Mouse (Mus musculus) cerebellum, adult 9-10 months (tissue): ENCODE measurements around the gene Mfsd14a.

Experiments
- DNase-seq: peaks from one replicate; pipeline ENCODE4 v3.0.0; 2022

The Mfsd14a gene

DNA sequence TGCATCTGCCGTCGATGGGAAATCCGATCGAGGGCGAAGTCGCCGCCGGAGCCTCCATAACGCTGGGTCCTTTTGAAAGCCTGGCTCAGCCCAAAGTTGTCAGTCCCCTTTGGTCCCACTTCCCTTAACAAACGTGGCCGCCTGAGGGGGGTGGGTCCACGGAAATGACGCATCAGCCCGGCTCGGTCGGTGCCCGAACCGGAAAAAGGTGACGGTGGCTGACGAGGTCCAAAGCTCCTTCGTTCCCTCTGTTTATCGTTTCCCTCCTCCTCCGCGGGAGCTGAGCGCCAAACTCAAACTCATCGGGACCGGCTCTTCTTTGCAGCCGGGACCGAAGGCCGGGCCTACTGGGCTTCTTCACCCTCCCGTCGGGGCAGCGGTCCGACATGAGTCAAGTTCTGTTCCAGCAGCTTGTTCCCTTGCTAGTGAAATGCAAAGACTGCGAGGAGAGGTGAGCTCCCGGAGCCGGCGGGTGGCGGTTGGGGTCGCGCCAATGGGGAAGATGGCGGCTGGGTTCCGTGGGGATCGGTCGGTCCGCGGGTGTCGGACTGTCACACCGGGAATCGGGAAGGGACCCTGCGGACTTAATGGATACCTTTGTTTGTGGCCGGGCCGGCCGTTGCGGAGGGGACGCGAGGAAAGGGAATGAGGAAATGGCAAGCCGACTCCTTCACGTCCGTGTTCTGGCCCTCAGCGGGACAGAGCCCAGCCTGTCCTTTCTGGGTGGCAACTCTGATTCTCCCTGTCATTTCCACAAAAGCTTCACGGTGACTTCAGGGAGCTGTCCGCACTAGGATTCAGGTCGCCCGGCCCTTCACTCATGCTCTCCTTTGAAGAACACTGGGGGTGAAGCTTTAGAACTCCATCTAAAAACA, 67.5 kb downstream of the Mfsd14a start, which contains the start of gene Sass6:
Sass6 (plus strand) TSS at position 255 of the 875 bp plus-strand sequence.
- peak; percentile 96 for DNase-seq

DNA sequence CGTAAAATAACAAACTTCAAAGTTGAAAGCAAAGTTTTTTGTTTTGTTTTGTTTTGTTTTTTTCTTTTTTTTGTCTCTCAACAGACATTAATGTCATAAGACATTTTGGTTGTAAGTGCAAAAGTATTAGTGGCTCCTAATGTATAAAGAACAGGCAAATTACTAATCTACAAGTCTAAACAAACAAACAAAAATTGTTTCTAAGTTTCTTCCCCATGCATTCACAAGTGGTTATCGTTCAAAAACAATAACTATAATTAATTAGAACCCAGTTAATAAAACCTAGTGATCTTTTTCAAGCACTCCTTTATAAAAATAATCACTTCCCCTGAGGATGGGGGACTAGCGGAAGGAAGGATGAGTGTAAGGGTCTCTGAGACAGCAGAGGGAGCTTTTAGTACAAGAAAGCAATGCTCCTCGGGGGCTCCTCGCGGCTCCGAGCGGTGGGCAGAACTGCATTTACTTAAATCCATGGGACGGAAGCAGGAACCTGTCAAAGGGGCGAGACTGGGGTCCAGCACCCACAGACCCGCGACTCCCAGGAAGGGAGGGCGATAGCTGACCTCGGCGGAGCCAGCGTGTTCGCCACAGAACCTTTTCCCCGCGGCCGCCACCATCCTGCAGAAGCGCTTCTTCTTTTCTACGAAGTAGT, 68.3 kb downstream of the Mfsd14a start:
- DNase-seq = no peak

DNA sequence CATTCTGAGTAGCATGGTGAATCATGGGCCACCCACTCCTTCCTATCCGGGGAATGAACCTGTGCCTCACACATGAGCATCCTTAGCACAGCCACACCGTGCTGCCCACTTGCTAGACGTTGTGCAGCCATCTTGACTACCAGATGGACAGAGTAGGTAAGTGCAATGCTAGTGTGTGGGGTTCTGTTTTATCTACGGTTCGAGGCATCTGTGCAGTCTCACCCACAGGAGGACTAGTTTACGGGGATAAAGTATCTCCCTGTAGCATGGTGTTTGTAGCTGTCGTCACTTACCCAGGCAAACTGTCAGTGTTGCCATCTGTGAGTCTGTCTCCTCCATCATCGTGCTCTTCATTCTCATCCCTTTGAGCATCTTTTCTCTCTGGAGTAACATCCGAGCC, 80.3 kb downstream of the Mfsd14a start:
- DNase-seq = no peak
